Mouse (Mus musculus) mammary gland, adult 2 months (tissue): ENCODE measurements around the gene Phkg1. TPM values are rescaled to one million over a fixed set of nuclear protein-coding genes. Genes with fewer than 3 reads are reported as not detected.

Experiments used
- polyA plus RNA-seq: library from polyadenylated mRNA; depleted of rRNA; stranded (reverse); fragments of >200 nt; gene quantifications from 2 replicates; pipeline ENCODE4 v1.2.3, GENCODE M21; 2012; ENCODE audit warnings: low replicate concordance; rRNA removed

The Phkg1 gene
- polyA plus RNA-seq, result 8.4 and 93.8 TPM in 2 replicates

DNA sequence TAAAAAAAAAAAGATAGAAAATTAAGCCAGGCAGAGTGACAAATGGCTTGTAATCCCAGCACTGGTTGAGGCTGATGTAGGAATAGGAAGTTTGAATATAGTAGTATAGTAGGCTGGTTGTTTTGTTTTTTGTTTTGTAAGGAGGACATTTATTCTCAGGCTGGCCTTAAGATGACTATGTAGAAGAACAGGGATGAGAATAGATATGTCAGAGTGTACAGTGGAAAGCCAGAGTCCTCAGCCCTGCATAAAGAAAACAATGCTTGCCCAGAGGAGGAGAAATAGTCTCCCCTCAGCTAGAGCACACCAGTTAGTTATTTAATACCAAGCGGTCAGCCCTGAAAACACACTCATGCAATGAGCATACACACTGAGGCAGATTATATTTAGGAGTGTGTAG lies at the start of gene Phkg1:
Gene Phkg1, minus strand, starts transcription at position 101 of the 400 bp plus-strand sequence.

DNA sequence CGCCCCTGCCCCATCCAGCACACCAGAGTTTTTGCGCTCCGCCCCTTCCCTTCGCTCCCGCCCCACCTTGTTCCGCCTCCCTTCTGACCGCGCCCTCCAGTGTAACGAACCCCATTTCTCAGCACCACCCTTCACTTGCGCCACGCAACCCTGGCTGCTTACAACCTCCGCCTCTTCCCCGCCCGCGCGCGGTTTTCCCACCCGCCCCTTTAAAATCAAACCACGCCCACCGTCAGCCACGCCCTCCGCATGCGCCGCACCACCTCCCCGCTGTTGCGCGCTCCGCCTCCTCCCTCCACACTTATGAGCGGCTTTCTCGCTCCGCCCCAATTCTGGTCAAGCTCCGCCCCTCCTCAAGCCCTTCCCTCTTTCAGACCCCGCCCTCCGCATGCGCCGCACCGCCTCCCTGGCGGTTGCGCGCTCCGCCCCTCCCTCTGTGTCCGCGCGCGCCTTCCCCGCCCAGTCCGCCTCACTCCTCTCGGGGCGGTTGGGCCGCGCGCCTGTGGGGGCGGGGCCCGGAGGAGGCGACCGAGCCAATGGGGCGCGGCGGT lies 43.2 kb upstream of the Phkg1 start, which contains the start of gene Vkorc1l1:
Gene Vkorc1l1, plus strand, starts transcription at position 476 of the 551 bp plus-strand sequence.

DNA sequence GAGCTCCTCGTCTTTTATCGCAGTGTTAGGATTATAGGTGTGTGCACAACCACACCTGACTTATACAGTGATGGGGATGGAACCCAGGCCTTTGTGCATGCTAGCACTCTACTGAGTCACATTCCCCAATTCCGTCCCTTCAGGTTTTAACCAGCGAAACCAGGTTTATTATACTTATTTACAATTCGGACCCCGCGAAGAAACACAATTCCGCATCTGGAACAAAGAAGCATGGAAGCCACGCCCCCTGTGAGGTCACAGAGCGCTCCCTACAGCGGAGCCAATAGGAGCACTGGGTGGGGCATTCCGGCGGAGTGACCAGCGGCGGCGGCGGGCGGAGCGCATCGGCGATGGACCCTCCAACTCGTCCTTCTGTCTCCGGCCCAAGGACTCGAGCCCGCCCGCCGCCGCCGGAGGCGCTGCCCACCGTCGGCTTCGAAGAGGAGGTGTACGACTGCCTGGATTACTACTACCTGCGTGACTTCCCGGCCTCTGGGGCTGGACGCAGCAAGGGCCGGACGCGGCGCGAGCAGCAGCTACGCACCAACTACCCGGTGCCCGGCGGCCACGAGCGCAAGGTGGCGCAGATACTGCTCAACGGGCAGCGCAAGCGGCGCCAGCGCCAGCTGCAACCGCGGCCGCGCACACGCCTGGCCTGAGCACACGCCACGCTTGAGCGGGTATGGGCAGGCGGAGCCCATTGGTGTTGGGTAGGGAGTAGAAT lies 10.1 kb upstream of the Phkg1 start, which contains the start of gene Nupr1l:
Gene Nupr1l, plus strand, starts transcription at position 299 of the 724 bp plus-strand sequence.

DNA sequence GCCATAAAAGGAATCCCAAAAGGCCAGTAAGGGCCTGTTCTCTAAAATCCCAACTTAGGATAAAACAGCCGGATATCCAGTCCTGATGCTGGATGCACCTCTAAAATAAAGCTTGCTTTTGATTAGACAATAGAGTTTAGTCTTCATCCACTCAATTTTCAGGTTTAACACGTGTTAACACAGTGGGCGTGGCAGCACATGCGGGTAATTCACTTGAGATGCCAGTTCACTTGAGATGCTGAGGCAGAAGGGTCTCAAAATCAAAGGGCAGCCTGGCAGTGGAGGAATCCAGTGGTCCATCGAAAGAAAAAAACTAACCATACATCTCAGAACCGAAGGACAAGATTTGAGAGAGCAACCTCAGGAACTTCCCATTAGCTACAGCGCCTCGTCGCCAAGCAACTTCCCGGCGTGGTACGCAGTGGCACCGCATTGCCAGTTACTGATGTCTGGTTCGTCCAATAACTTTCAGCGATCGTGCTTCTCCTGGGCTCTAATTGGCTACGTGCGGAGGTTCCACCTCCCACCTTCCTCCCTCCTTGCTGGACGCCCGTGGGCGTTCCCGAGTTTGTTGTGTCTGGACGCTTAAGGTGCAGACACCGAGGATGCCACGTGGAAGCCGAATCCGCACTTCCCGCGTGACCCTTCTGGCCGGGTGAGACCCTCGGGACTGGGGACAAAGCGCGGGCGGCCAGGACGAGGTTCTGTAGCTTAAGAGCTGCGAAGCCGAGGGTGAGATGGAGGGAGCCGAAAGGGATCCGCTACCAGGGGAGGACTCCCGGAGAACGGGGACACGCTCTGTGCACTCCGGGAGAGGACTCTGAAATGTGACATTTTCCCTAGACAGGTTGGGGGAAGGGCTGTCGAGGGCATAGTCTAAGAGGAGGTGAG lies 2.9 kb downstream of the Phkg1 start, which contains the start of gene Zbed5:
Gene Zbed5, plus strand, starts transcription at position 526 of the 891 bp plus-strand sequence.

DNA sequence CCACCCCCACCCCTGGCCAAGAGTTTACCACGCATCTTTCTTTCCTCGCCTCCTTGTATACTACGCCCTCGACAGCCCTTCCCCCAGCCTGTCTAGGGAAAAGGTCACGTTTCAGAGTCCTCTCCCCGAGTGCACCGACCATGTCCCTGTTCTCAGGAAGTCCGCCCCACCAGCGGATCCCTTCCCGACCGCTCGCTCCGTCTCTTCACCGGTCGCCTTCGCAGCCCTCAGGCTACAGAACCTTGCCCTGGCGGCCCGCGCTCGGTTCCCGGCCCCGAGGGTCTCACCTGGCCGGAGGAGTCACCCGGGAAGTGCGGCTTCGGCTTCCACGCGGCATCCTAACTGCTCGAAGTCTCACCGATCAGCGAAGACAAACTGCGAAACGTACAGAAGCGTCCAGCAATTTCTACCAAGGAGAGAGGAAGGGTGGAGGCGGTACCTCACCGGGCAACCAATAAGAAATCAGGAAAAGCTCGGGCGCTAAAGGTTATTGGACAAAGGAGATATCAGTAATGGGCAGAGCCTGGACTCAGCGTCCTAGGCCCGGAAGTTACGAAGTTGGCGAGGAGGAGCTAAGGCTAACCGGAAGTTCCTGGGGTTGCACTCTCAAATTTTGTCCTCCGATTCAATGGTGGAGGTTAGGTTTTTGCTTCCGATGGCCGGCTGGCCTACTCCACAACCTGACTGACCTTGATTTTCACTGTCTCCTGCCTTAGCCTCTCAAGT lies 11.3 kb downstream of the Phkg1 start, which contains the start of gene Chchd2:
Gene Chchd2, minus strand, starts transcription at position 560 of the 726 bp plus-strand sequence.

DNA sequence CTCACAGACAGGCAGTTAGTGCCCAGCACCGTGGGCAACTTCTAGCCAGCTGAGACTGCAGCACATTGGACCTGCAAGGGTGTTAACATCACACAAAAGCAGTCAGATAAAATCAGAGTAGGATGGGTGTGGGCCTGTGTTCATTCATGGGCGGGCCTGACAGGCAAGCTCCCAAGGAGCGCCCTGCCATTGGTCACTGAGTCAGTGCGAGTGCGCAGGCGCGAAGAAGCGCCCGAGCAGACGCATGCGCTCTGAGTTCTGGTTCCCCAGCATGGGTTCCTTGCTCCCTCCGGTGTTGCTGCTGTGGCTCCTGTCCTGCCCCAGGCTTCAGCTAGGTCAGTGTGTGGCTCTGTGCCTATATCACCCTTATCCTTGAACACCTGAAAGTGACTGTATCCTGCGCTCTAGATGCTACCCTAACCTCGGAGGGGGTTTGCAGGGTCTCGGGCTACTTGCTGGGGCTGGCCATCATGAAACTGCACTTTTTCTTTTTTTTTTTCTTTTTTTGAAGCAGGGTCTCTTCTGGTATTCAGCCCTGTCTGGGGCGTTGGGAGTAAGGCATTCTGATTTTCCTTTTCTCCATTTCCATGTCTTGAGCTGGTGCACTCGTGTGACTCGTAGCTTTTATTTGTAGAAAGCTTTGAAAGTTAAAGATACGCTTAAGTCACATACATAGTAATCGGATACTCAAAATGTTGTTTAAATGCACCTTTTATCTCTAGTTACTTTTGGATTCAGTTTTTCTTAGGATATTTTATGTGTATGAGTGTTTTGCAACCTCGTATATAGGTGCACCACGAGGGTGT lies 51.4 kb downstream of the Phkg1 start, which contains the start of gene Sumf2:
Gene Sumf2, plus strand, starts transcription at position 235 of the 806 bp plus-strand sequence.

Other genes starting within 250 kb of the Phkg1 start
- gene Zfp11, start 228.4 kb downstream of the Phkg1 start, polyA plus RNA-seq, result 1.1 and 2.5 TPM in 2 replicates
- not detected in 2 replicates for gene Sept14, start 190.0 kb downstream of the Phkg1 start, polyA plus RNA-seq
- 45.9 and 83.8 TPM in 2 replicates for gene Mrps17, start 183.1 kb downstream of the Phkg1 start, polyA plus RNA-seq
- 38.0 and 95.0 TPM in 2 replicates for gene Nipsnap2, start 173.5 kb downstream of the Phkg1 start, polyA plus RNA-seq
- gene Psph, start 111.1 kb downstream of the Phkg1 start, polyA plus RNA-seq, result 26.4 and 48.6 TPM in 2 replicates
- gene Sumf2, start 51.6 kb downstream of the Phkg1 start, polyA plus RNA-seq, result 20.4 and 25.6 TPM in 2 replicates
- 1,016 and 2,460 TPM in 2 replicates for gene Chchd2, start 11.1 kb downstream of the Phkg1 start, polyA plus RNA-seq
- gene Zbed5, start 2.8 kb downstream of the Phkg1 start, polyA plus RNA-seq, result 1.5 and 2.5 TPM in 2 replicates
- gene Nupr1l, start 10.0 kb upstream of the Phkg1 start, polyA plus RNA-seq, result 6.3 and 16.3 TPM in 2 replicates
- gene Vkorc1l1, start 43.4 kb upstream of the Phkg1 start, polyA plus RNA-seq, result 16.9 and 40.6 TPM in 2 replicates
- 49.1 and 57.7 TPM in 2 replicates for gene Gusb, start 104.5 kb upstream of the Phkg1 start, polyA plus RNA-seq
- 22.6 and 31.5 TPM in 2 replicates for gene Asl, start 130.7 kb upstream of the Phkg1 start, polyA plus RNA-seq
- gene Crcp, start 130.7 kb upstream of the Phkg1 start, polyA plus RNA-seq, result 6.0 and 13.4 TPM in 2 replicates
- gene Tpst1, start 174.8 kb upstream of the Phkg1 start, polyA plus RNA-seq, result 19.8 and 27.4 TPM in 2 replicates
- gene Kctd7, start 246.3 kb upstream of the Phkg1 start, polyA plus RNA-seq, result 6.4 and 12.7 TPM in 2 replicates